Mouse (Mus musculus) lung, adult 2 months (tissue): Measurements from ENCODE around the gene Susd6.

Experiments used
- CTCF ChIP-seq: fragments of 200-500 bp; IDR thresholded peaks from 2 replicates; pipeline ENCODE4 v1.5.1; 2011; ENCODE audit warnings: mild to moderate bottlenecking, low read length, control low read depth; ENCODE audit not compliant: insufficient read depth
- POLR2A ChIP-seq: fragments of 200-500 bp; IDR thresholded peaks from 2 replicates; pipeline ENCODE4 v1.6.1; 2011; ENCODE audit warnings: low read depth, mild to moderate bottlenecking, control low read depth, low read length, borderline replicate concordance; ENCODE audit errors: extremely low read depth

GRCm38 (mm10) chr12:80843651-80844444 is 53.5 kb downstream of the Susd6 start:
- no peak for TF ChIP-seq CTCF
- no peak for TF ChIP-seq POLR2A
